Mouse (Mus musculus): ENCODE measurements around the gene Rasa4.
"Not testable (repeated sequence)": the region's sequence is repeated elsewhere in the genome, so short reads cannot be mapped to it uniquely, and the experiment has no call there.

The Rasa4 gene

DNA sequence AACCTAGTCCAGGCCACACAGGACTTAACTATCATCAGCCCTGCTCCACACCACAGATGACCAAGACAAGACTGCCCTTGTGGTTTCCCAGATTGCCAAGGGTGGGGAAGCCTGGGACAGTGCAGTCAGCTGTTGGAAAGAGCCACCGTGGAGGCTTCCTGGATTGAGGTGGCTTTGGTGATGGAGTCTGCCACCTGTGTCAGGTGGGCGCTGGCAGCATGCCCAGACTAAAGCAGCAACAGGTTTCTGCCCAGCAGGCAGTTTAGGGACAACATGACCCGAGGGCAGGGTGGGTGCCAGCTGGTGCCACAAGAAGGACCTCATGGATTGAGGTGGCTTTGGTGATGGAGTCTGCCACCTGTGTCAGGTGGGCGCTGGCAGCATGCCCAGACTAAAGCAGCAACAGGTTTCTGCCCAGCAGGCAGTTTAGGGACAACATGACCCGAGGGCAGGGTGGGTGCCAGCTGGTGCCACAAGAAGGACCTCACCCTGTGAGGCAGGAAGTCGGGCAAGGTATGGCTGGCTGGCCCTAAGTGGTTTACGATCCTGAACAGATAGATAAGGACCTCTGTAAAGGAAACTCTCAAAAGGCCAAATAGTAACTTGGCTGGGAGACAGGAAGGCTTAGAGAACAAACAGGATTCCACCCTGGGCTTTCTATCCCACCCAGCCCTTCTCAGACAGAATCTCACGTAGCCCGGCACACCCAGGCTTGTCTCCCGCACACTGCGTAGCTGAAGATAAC is 17.1 kb upstream of the Rasa4 start:
- not testable (repeated sequence) for DNase-seq (ENCODE audit: low spot score)

DNA sequence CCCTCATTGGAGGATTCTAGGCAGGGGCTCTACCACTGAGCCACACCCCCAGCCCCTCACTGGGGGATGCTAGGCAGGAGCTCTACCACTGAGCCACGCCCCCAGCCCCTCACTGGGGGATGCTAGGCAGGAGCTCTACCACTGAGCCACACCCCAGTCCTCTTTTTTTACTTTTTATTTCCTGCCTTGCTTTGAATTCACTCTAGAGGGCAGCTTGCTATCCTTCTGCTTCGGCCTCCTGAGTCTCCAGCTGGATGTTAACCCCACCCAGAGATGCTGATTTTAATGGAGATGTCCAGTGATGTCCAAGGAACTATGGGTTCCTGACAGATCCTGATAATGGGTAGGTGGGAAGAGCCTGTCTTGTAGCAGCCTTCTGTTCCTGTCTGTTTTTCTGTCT is 14.3 kb upstream of the Rasa4 start:
- no peak for DNase-seq (ENCODE audit: low spot score)

DNA sequence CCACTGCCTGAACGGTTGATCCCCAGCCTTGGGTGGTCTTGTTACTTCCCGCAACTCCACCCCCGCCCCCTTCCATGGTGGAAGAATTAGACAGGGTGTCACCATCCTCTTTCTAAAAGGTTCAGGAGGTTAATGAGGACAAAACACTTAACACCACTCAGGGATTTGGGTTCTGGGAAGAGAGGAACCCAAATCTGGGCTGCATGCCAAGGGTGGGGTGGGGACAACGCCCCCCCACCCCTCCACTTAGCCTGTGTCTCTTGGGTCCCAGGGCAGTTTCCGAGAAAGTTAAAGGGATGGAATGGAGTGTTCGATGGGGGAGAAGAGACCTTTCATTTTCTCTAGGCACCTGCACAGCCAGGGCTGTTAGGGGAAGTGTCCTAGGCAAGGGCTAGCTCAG is 10.7 kb upstream of the Rasa4 start:
- no peak for DNase-seq (ENCODE audit: low spot score)

DNA sequence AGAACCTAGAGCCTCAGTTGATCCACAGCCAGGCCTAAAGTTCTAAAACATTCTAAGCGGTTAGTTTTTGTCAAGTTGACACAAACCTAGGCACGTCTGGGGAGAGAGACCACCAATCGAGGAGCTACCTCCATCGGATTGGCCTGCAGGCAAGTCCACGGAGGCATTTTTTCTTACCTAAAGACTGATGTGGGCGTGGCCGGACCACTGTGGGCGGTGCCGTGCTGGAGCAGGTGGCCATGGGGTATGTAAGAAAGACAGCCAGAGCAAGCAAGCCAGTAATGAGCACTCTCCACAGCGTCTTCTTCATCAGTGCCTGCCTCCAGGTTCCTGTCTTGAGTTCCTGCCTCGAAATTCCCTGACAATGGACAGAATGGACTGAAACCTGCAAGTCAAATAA is 10.2 kb upstream of the Rasa4 start:
- DNase-seq (ENCODE audit: low spot score): no peak

DNA sequence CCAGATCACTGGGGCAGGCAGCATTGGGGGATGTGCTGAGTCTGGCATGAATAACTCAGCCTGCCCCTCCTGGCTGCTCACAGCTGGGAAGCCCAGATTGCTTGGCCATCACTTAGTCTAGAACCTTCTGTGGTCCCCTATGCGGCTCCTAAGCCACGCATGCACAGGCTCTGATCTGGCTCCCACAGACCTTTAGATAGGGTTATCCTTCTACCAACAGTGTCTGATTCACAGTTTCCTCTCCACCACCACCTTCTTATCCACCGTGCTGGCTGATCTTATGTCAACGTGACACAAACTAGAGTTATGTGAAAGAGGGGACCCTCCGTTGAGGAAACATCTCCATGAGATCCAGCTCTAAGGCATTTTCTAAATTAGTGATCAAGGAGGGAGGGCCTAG is 8.6 kb upstream of the Rasa4 start:
- no peak for DNase-seq (ENCODE audit: low spot score)

DNA sequence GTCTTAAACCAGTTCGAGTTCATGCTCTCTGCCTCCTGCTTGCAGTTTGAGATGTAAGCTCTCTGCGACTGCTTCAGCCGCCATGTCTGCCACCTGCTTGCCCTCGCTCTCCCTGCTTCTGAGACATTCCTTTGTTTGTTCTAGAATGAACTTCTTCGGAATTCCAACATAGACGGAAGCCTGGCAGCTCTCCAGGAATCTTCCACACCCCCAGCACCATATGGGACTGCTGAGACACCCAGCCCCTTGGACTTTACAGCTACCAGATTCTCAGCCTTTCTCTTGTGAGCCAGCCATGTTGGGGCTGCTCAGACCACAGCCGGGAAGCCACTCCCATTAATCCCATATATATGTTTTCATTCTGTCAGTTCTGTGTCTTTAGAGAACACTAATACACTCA is 7.4 kb upstream of the Rasa4 start:
- no peak for DNase-seq (ENCODE audit: low spot score)

DNA sequence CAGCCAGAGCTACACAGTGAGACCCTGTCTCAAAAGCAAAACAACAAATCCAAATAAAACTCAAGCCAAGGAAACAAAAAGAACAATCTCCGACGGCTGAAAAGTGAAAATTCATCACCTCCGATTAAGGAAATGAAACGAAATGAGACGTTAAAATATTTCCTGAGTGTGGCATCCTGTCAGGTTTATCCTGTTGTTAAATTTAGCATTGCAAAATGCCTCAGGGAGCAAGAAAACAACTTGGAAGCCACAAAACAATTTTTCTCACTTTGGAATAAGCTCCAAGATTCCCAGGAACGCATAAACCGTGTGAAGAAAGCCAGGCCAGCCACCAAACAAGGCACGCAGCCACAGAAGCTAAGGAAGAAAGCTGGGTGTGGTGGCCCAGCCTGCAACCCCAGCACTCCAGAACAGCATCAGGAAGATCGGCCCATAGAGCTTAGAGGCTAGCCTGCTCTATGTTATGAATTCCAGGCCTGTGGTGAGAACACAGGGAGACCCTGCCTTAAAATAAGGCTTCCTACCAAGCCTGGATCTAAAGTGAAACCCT is 6.6 kb upstream of the Rasa4 start:
- no peak for DNase-seq (ENCODE audit: low spot score)

DNA sequence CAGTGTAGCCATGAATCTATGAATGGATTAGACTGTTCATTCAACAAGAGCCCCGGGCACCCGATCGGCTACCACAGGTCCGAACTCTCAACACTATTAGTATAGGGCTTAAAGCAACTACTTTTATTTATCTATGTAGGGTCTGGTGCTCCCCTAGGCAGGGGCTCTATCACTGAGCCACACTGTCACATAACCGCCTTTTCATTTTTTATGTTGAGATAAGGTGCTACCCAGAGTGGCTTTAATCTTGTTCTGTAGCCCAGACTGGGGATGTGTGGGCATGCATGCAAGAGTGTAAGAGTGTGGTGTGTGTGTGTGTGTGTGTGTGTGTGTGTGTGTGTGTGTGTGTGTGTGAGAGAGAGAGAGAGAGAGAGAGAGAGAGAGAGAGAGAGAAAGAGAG is 5.6 kb upstream of the Rasa4 start:
- no peak for DNase-seq (ENCODE audit: low spot score)

DNA sequence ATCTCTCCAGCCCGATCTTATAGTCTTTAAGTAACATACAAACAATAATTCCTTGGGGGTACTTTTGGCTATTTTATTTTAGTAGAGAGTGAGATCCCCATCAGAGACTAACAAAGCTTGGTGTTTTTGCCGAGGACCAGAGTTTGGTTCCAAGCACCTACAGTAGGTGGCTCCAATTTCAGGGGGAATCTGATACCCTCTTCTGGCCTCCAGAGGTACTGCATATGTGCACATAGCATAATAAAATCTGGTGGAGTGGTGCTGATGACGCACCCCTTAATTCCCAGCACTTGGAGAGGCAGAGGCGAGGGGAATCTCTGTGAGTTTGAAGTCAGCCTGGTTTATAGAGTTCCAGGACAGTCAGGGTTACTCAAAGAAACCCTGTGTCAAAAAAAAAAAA is 1.4 kb upstream of the Rasa4 start:
- peak; percentile 26 for DNase-seq (ENCODE audit: low spot score)

DNA sequence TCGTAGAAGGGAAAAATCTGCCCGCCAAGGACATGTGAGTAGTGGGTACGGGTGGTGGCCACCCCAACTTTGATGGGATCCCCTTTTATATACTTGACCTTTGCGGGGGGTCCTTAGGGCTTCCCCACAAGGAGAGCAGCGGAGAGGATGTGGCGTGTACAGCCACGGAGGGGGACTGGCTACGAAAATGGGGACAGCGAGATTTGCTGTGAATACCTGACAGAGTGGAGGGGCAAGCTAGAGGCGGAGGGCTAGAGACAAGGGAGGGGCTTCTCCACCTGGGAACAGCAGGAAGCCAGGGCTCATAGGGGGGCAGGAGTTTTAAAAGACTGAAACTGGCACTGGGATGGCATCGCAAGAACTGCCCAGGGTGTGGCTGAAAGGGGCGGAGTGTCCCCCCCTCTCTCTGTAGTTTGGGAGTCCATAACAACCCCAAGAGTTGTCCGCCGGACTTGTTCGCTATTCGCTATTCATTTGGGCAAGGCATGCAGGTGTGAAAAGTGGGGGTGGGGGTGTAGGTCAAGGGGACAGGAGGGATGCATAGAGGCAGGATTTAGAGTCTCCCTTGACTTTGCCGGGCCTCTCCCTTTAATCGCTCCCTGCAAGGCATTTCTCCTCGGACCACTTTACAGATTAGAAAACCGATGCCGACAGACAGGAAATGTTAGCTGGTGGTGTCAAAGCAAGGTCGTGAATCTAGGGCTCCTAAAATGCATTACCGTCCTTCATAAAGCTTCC is 597 bp downstream of the Rasa4 start:
- no peak for DNase-seq (ENCODE audit: low spot score)

DNA sequence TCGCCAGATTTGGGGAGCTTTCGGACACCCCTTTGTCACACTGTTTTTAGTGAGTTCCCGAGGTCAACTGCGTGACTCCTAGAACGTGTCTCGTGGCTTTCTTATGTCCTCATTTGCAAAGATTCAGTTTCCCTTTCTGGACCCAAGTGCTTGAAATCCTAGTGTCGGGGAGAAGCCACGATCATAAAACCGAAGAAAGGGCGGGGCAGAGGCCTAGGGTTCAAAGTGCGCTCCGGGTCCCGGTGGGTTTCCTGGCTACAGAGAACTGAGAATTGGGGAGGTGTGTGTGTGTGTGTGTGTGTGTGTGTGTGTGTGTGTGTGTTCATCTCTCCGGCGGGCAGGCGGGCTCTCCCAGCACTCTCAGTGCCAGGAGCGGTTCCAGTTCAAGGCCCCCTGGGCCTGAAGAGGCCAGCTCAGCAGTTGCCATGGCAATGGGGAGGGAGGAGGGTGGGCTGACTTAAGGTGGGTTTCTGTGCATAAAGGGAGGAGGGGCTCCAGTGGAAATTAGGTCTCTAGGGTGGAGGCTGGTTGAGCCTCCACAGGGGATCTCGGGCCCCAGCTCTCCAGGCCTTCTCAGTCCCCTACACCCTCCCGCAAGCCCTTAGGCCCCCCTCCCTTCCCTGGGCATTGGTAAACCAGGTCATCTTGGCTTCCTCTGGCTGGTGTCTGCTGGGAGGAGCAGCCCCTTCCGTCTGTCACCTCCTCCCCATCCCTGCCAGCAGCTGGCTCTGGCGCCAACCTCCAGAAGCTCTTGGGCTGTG is 1.4 kb downstream of the Rasa4 start:
- peak; percentile 36 for DNase-seq (ENCODE audit: low spot score)

DNA sequence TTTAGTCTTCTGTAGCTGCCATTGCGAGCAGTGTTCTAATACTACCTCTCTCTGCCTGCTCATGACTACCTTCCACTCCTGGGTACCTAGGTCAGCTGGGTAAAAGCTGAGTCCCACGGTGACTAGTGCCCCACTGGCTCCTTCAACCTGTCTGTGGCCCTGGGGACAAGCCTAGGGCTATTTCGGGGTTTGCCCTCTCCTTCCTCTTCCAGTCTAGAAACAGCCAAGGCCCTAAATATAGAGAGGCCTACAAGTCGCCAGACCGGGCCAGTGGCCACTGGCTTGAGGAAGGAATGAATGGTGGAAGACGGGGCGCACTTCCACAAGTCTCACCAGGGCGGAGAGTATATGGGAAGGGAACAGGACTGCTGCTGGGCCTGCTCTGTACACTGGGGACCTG is 2.6 kb downstream of the Rasa4 start:
- DNase-seq (ENCODE audit: low spot score): no peak

DNA sequence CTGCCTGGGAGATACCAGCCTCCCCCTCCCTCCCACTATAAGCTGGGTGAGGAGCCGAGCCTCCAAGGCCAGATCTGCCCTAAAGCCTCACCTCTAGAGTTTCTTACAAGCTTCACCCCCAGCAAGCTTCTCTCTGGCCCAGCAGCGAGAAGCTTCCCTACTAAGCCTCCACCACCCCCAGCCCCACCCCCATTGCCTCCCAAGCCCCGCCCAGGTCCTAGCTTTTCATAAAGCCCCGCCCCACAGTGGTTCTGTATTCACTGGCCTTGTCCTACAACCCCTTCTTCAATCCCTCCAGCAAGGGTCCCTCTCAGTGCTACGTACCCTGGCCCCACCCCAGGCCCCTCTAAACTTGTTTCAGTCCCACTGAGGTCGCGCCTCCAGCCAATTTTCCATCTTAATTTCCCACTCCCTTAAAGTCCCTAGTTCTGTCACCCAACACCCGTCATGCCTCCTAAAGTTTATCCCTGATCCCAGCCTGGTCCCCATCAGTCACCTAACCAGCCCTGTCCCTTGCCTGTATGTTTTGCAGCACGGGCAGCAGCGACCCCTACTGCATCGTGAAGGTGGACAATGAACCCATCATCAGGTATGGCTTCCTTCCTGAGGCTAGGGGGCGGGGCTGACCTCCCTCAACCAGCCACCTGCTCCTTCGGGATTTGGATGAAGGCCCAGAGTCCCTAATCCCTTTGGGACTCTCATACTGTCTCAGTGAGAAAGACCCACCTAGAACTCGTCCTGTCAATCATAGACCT is 5.3 kb downstream of the Rasa4 start:
- no peak for DNase-seq (ENCODE audit: low spot score)

DNA sequence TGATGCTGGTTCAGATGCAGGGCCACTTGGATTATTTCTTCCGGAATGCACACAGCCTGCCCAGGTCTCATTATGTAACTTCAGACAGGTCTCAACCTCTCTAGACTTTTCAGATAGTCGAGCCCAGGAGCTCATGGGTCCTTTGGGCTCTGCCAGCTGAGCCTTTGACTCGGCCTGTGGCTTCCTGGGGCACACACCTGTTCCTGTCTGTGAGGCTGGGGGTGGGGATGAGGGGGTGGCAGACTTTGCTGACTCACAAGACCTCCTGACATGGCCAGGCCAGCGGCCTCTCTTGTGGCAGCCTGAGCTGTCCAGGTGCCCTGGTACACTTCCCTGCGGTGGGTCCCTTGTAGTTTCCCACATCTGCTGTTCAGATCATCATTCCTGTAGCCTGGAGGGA is 8.2 kb downstream of the Rasa4 start:
- DNase-seq (ENCODE audit: low spot score): no peak

DNA sequence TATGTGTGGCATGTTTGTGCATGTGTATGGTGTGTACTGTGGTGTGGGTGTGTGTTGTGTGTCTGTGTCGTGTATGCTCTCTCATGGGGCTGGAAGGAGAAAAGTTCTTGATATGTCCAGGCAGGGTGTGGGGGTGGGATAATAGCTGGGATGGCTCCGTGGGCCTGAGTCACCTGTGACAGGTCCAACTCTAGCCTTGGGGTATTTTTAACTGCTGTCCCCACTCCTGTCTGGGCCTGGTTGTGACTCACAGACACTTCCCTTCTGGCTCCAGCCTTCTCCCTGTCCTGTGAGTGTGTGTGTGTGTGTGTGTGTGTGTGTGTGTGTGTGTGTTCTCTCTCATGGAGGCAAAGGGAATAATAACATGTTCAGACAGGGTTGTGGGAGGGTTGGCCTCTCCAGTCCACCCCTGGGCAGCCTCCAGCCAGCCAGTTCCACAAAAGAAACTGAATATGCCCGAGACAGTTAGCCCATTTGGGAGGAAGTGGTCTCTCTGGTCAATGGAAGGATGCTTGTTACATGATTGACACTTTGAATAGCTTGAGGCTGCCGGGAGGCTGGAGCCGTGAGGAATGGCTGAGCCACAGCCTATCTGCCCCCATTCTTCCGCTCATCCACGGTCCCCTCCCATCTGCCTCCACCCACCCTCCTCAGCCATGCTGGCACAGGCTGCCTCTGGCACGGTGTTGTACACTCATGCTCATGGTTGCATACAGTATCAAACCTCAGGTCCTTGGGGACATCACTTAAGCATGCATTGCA is 10.7 kb downstream of the Rasa4 start:
- DNase-seq (ENCODE audit: low spot score): no peak

DNA sequence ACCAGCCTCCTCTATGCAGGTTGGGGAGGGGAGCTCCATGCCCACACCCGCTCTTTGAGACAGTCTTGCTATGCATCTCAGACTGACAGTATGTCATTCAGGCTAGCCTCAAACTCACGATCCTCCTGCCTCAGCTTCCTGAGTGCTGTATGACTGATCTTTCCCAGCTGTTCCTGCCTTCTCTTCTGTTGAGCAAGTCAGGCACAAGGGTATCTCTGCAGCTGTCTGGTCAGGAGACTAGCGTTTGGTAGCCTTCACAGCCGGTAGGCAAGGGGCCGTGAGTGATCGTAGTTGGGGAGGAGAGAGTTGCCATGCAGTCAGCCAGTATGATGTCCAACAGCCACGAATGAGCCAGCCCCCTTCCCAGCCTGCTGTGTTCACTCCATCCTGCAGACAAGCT is 11.4 kb downstream of the Rasa4 start:
- no peak for DNase-seq (ENCODE audit: low spot score)

DNA sequence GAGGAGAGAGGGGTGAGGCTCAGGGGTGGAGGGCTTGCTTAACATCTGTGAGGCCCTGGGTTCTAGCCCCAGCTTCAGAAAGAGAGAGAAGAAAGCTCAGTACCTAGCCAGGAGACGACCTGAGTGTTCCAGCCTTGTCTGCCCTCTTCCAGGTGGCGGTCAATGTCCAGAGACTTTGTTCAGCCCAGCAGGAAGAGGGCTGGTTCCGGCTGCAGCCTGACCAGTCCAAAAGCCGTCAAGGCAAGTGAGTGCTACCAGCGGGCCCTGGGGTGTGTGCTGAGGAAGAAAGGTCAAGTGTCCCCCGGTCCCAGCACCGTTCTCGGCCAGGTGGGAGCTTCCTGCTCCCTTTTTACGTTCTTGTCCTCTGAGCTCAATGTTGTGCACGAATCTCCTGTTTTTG is 14.8 kb downstream of the Rasa4 start:
- no peak for DNase-seq (ENCODE audit: low spot score)

DNA sequence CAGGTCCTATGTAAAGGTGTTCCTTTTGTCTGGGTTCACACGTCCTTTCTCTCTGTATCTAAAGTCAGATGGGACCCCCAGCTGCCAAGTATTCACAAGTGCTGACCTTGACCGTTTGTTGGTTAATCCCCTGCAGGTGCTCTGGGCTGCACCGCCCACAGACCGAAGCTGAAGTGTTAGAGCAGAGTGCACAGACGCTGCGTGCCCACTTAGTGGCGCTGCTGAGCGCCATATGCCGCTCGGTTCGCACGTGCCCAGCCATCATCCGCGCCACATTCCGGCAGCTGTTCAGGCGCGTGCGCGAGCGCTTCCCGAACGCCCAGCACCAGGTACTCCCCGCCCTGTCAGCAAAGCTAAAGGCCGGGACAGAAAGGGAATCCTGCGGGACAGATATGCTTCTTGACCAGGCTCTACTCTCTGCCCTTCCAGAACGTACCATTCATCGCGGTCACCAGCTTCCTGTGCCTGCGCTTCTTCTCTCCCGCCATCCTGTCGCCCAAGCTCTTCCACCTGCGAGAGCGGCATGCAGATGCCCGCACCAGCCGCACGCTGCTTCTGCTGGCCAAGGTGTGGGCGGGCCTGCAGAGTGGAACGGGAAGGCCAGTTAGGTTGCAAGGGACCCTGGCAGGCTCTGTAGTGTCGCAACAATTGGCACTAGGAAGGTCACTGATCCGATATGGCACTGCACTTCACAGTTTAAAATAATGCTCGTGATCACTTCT is 18.5 kb downstream of the Rasa4 start:
- peak; percentile 77 for DNase-seq (ENCODE audit: low spot score)

DNA sequence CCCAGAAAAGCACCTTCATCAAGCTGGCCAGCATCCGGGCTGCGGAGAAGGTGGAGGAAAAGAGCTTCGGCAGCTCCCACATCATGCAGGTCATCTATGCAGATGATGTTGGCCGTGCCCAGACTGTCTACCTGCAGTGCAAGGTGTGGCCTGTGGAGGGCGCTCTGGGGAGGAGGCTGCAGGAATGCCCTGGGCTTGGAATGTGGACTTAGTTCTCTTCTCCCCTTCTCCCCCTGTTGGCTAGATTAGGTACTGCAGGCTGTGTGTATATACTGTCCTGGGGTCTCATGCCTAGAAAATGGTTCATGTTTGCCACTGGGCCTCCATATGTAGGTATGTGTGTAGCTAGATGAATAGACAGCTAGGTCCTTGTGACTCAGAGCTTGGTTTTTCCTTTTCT is 20.8 kb downstream of the Rasa4 start:
- DNase-seq (ENCODE audit: low spot score): peak; percentile 52

DNA sequence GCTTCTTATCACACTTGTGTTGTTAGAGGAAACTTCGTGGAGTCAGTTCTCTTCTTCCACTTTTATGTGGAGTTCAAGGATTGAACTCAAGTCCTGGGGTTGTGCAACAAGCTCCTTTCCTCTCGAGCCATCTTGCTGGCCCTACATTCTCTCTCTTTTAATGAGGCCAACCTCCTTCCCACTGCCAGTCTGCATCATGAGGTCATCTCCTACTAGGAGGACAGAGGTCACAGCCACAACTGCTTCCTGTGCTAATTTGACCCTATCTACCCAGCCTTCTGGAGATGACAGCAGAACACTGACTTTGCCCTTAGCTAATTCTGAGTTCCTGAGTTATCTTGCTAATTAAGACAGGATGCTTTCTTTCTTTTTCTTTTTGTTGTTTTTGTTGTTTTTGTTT is 24.8 kb downstream of the Rasa4 start:
- no peak for DNase-seq (ENCODE audit: low spot score)

DNA sequence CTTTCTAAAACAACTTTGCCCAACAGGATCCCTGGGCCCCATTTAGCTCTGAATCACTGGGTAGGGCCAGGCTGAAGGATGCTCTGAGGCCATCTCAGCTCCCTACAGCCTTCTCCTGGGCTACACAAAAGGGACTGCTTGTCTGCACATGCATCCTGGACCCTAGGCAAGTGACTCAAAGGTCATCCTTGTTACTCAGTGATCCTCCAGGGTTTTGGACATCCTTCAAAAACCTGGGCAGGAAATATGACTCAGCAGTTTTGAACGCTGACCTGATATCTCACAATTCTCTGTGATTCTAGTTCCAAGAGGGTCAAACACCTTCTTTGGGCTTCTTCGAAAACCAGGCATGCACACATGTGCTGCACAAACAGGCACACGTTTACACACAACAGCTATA is 25.3 kb downstream of the Rasa4 start:
- no peak for DNase-seq (ENCODE audit: low spot score)
